Mouse (Mus musculus) hindbrain, postnatal 0 days (tissue): ENCODE results near the gene Lim2. TPM values are rescaled to one million over a fixed set of nuclear protein-coding genes. Genes with fewer than 3 reads are reported as not detected.
A peak's percentile ranks its signal among the peaks of the same experiment; 100 is the strongest.

ENCODE experiments used
- ATAC-seq: fragments of 200-750 bp; cut with Nextera tagmentation; 2 replicates; pipeline ENCODE4 v1.8.0; 2017; ENCODE audit warnings: mild to moderate bottlenecking, moderate TSS enrichment, moderate library complexity
- DNase-seq: peaks from one replicate; pipeline ENCODE4 v3.0.0-alpha.2; 2015; ENCODE audit warnings: low spot score
- H3K27ac ChIP-seq: fragments of 300-500 bp; sonication (generic); 2 replicates; pipeline ENCODE4 v1.5.1; 2014; ENCODE audit warnings: mild to moderate bottlenecking
- H3K27me3 ChIP-seq: fragments of 300-500 bp; sonication (generic); 2 replicates; pipeline ENCODE4 v1.6.1; 2014; ENCODE audit warnings: low read length, mixed read lengths; ENCODE audit not compliant: insufficient read depth
- H3K36me3 ChIP-seq: fragments of 300-500 bp; sonication (generic); 2 replicates; pipeline ENCODE4 v1.6.1; 2014; ENCODE audit warnings: low read length, mixed read lengths; ENCODE audit not compliant: insufficient read depth
- H3K4me1 ChIP-seq: fragments of 300-500 bp; sonication (generic); 2 replicates; pipeline ENCODE4 v1.6.1; 2014; ENCODE audit warnings: antibody characterized with exemption, low read length, mixed read lengths; ENCODE audit not compliant: insufficient read depth
- H3K4me2 ChIP-seq: fragments of 300-500 bp; sonication (generic); 2 replicates; pipeline ENCODE4 v1.6.1; 2014; ENCODE audit warnings: low read depth, mild to moderate bottlenecking, low read length, moderate library complexity, mixed read lengths
- H3K4me3 ChIP-seq: fragments of 300-500 bp; sonication (generic); 2 replicates; pipeline ENCODE4 v1.5.1; 2014; ENCODE audit warnings: low read length
- H3K9ac ChIP-seq: fragments of 300-500 bp; sonication (generic); replicated peaks from 2 replicates; pipeline ENCODE4 v1.6.1; 2014; ENCODE audit warnings: mild to moderate bottlenecking, low read length, moderate library complexity, mixed read lengths
- H3K9me3 ChIP-seq: fragments of 300-500 bp; sonication (generic); 2 replicates; pipeline ENCODE4 v1.6.1; 2016; ENCODE audit warnings: low read length, mixed read lengths
- CTCF ChIP-seq: IDR thresholded peaks from 2 replicates; pipeline ENCODE4 v1.5.1; 2016; ENCODE audit warnings: antibody characterized with exemption, control low read depth, low read depth
- WGBS: fragments of 180-500 bp; shearing (Covaris S2); extraction: QIAGEN DNeasy Blood & Tissue Kit; methylation state at CpG from one replicate; pipeline ENCODE4 v1.1.7; 2014; 5-methylcytosine and 5-hydroxymethylcytosine counted together
- microRNA-seq, 2 experiments: library from miRNA; unstranded; fragments of <30 nt; microRNA quantifications; one replicate each; pipeline ENCODE4; 2016
- polyA plus RNA-seq: library from polyadenylated mRNA; unstranded; fragments of >200 nt; fragmentation: Nextera tagmentation; extraction: Ambion mirVana; gene quantifications from 2 replicates; pipeline ENCODE4 v1.2.1, GENCODE M21; 2015
- total RNA-seq: library from RNA; depleted of rRNA; stranded (reverse); fragments of >200 nt; gene quantifications from 2 replicates; pipeline ENCODE4 v1.2.3, GENCODE M21; 2014; rRNA removed

Gene Lim2
- total and polyA plus RNA-seq, 2 experiments from 2014 or later, result not detected

DNA sequence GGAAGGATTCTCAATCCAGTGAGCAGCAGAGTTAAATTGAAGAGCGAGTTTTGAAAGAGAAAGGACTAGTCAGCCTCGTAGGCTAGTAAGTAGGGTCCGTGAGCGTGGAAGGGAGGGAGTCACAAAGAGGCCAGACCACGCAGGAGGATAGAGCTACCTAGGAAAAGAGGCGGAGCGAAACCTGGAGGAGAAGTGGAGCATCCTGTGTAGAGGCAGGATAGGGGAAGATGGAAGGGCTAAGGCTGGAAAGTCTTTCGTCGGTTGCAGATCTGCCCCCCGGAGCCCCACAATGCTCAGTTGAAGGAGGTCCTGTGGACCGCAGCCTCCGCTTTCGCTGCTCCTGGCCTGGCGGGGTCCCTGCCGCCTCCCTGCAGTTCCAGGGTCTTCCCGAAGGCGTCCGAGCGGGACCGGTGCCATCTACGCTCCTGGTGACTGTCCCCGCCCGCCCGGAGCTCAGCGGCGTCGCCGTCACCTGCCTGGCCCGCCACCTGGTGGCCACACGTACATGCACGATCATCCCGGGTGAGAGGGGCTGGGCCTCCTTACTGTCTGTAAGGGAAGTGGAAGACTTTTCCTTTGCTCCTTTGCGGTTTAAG, 38.7 kb downstream of the Lim2 start:
- under 1% methylated on average over 33 of the region's 33 CpGs for WGBS
- Histone ChIP-seq H3K4me3 (peak overlapping the region; percentile 35), H3K27ac (peak overlapping the region; percentile 62; the same call in 1 of the 2 replicates), H3K27me3 (no peaks in the 10 kb centered on the region), H3K4me2 (peak overlapping the region; percentile 59), H3K36me3 (no peaks in the 10 kb centered on the region), H3K4me1 (0 out of 2 replicates have a peak, but pooled peaks cover 4% of the 10 kb centered on the region), H3K9ac (peak overlapping the region; percentile 47), H3K9me3 (no peaks in the 10 kb centered on the region)
- ATAC-seq (peak; percentile 73), DNase-seq (peak; percentile 92)
- TF ChIP-seq CTCF, result peak; percentile 95

DNA sequence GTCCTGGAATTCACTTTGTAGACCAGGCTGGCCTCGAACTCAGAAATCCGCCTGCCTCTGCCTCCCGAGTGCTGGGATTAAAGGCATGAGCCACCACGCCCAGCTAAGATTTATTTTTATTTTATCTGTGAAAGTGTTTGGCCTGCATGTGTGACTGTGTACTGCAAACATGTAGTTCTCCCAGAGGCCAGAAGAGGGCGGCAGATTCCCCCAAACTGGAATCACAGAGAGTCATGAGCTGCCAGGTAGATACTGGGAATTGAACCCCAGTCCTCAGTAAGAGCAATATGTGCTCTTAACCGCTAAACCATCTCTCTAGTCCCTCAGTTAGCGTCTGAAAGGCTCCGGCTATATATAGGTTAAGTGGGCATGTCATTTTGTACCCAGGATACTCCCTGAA, 42.9 kb downstream of the Lim2 start:
- DNase-seq, result peak; percentile 55
- no peak overlapping the region for H3K4me3 ChIP-seq
- H3K9me3 ChIP-seq, result no peaks in the 10 kb centered on the region
- H3K4me2 ChIP-seq, result no peak overlapping the region
- H3K27me3 ChIP-seq, result no peaks in the 10 kb centered on the region
- no peak overlapping the region for H3K9ac ChIP-seq
- peak; percentile 70 for TF ChIP-seq CTCF
- 0 out of 2 replicates have a peak, but pooled peaks cover under 1% of the 10 kb centered on the region for H3K4me1 ChIP-seq
- no peak for ATAC-seq
- H3K27ac ChIP-seq, result no peak overlapping the region
- 0 out of 2 replicates have a peak, but pooled peaks cover 2% of the 10 kb centered on the region for H3K36me3 ChIP-seq
- WGBS, result 44% methylated on average over 8 of the region's 8 CpGs

DNA sequence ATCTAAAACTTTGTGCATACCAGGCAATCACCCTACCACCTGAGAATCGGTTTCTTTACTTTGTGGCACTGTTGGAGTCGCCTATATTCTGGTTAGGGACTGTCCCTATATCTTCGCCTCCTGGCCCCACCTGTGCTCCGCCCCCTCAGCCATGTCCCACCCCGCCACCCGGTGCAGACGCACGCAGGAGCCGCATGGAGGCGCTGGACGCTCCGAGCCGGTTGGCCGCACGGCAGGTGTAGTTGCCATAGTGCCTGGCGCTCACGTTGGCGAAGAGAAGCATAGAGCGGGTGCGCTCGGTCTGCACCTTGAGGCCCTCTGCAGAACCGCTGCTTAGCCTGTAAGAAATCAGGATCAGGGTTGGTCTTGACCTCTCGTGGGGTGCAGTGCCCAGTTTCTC, 48.2 kb downstream of the Lim2 start:
- DNase-seq (peak; percentile 41), ATAC-seq (peak; percentile 46; the same call in 1 of the 2 replicates)
- H3K27me3 ChIP-seq, result no peaks in the 10 kb centered on the region
- 22% methylated on average over 23 of the region's 23 CpGs for WGBS
- no peaks in the 10 kb centered on the region for H3K9me3 ChIP-seq
- no peak overlapping the region for H3K4me3 ChIP-seq
- TF ChIP-seq CTCF, result peak; percentile 56
- H3K9ac ChIP-seq, result no peak overlapping the region
- 0 out of 2 replicates have a peak, but pooled peaks cover 2% of the 10 kb centered on the region for H3K36me3 ChIP-seq
- H3K4me1 ChIP-seq, result no peaks in the 10 kb centered on the region
- no peak overlapping the region for H3K27ac ChIP-seq
- H3K4me2 ChIP-seq, result no peak overlapping the region

DNA sequence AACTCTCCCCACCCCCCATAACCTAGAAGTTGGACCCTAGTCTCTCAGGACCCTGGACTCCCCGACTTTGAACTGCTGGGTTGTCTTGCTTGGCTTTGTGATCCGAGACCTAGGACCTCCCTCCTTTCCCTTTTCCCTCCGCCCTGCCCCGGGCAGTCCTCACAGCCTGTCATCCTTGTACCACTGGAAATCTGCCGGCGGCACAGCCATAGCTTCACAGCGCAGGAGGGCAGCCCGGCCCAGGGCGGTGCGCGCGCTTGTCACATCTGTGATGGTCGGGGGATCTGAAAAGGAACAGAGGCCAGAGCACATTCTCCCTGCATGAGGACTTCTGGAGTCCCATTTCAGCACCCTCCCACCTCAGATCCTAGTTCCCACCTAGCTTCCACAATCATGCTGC, 48.9 kb downstream of the Lim2 start:
- Histone ChIP-seq H3K27me3 (no peaks in the 10 kb centered on the region), H3K9ac (no peak overlapping the region), H3K36me3 (0 out of 2 replicates have a peak, but pooled peaks cover 2% of the 10 kb centered on the region), H3K4me2 (no peak overlapping the region), H3K9me3 (no peaks in the 10 kb centered on the region), H3K4me1 (no peaks in the 10 kb centered on the region), H3K4me3 (no peak overlapping the region), H3K27ac (no peak overlapping the region)
- 19% methylated on average over 13 of the region's 13 CpGs for WGBS
- DNase-seq (no peak), ATAC-seq (no peak)
- no peak for TF ChIP-seq CTCF

GRCm38 (mm10) chr7:43481191-43481590, 53.7 kb downstream of the Lim2 start:
- H3K27me3 ChIP-seq, result no peaks in the 10 kb centered on the region
- 51% methylated on average over 3 of the region's 3 CpGs for WGBS
- H3K4me2 ChIP-seq, result no peak overlapping the region
- H3K36me3 ChIP-seq, result no peaks in the 10 kb centered on the region
- ATAC-seq (no peak), DNase-seq (no peak)
- TF ChIP-seq CTCF, result no peak
- no peak overlapping the region for H3K27ac ChIP-seq
- no peak overlapping the region for H3K9ac ChIP-seq
- no peaks in the 10 kb centered on the region for H3K9me3 ChIP-seq
- H3K4me3 ChIP-seq, result no peak overlapping the region
- H3K4me1 ChIP-seq, result peaks cover 6% of the 10 kb centered on the region; the same call in 1 of the 2 replicates

- H3K27me3 ChIP-seq, result no peaks in the 10 kb centered on the region
- H3K4me3 ChIP-seq, result no peak overlapping the region
- H3K36me3 ChIP-seq, result no peaks in the 10 kb centered on the region
- no peak overlapping the region for H3K9ac ChIP-seq
- no peak for TF ChIP-seq CTCF
- H3K4me1 ChIP-seq, result peaks cover 6% of the 10 kb centered on the region; the same call in 1 of the 2 replicates
- H3K4me2 ChIP-seq, result no peak overlapping the region
- DNase-seq (peak; percentile 63), ATAC-seq (peak; percentile 79)
- WGBS, result 34% methylated on average over 8 of the region's 8 CpGs
- no peaks in the 10 kb centered on the region for H3K9me3 ChIP-seq
- H3K27ac ChIP-seq, result no peak overlapping the region
Observed at GRCm38 (mm10) chr7:43482090-43482716, 54.7 kb downstream of the Lim2 start.

DNA sequence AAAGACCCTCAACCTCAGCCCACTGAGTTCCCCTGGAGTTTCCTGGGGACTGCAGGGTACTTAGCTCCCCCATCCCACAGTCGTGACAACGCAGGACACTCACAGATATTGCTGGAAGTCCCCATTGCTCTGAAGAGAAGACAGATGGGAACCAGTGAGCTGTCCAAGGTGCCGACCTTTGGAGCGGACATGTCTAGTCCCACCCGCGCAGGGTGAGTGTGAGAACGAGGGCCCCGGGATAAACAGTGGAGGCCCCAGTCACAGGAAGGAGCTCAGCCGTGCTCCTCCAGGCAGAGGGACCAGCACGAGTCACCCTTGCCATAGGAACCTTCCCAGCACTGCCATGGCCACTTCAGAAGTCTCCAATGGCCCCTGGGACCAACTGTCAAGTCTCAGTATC, 55.8 kb downstream of the Lim2 start:
- ATAC-seq, result no peak
- no peak overlapping the region for H3K4me3 ChIP-seq
- 31% methylated on average over 10 of the region's 10 CpGs for WGBS
- no peaks in the 10 kb centered on the region for H3K27me3 ChIP-seq
- H3K4me2 ChIP-seq, result no peak overlapping the region
- TF ChIP-seq CTCF, result no peak
- H3K9me3 ChIP-seq, result no peaks in the 10 kb centered on the region
- peaks cover 6% of the 10 kb centered on the region; the same call in 1 of the 2 replicates for H3K4me1 ChIP-seq
- H3K36me3 ChIP-seq, result no peaks in the 10 kb centered on the region
- no peak overlapping the region for H3K9ac ChIP-seq
- no peak for DNase-seq
- no peak overlapping the region for H3K27ac ChIP-seq

Small RNA genes lying within 50 kb of the gene (microRNA-seq; reads per million reads assigned to microRNA genes)
- 0.53 to 1.4 reads per million in 2 experiments for gene Mir7051

Other genes with a start within 250 kb of the Lim2 start
- gene Zfp715, start 114.4 kb upstream of the Lim2 start, total RNA-seq, result 14.3 and 21.2 TPM in 2 replicates
- gene Zfp715, start 114.4 kb upstream of the Lim2 start, polyA plus RNA-seq, result 11.8 and 13.4 TPM in 2 replicates
- not detected in 2 replicates for gene Siglecf, start 76.3 kb upstream of the Lim2 start, total RNA-seq
- gene Siglecf, start 76.3 kb upstream of the Lim2 start, polyA plus RNA-seq, result 0.26 and 0.30 TPM in 2 replicates
- gene Siglecg, start 19.5 kb upstream of the Lim2 start, total RNA-seq, result 0.22 TPM in 1 of 2 replicates, not detected in the other
- gene Siglecg, start 19.5 kb upstream of the Lim2 start, polyA plus RNA-seq, result not detected in 2 replicates
- gene Nkg7, start 9.4 kb downstream of the Lim2 start, total RNA-seq, result not detected in 2 replicates
- 0.28 TPM in 1 of 2 replicates, not detected in the other for gene Nkg7, start 9.4 kb downstream of the Lim2 start, polyA plus RNA-seq
- gene Cldnd2, start 13.1 kb downstream of the Lim2 start, total RNA-seq, result not detected in 2 replicates
- not detected in 2 replicates for gene Cldnd2, start 13.1 kb downstream of the Lim2 start, polyA plus RNA-seq
- 42.1 and 42.9 TPM in 2 replicates for gene Etfb, start 16.4 kb downstream of the Lim2 start, total RNA-seq
- gene Etfb, start 16.4 kb downstream of the Lim2 start, polyA plus RNA-seq, result 148 and 149 TPM in 2 replicates
- 2.6 TPM in 1 of 2 replicates, not detected in the other for gene Gm45233, start 16.5 kb downstream of the Lim2 start, total RNA-seq
- 0.43 and 0.83 TPM in 2 replicates for gene Gm45233, start 16.5 kb downstream of the Lim2 start, polyA plus RNA-seq
- 15.8 and 20.1 TPM in 2 replicates for gene Vsig10l, start 35.5 kb downstream of the Lim2 start, total RNA-seq
- gene Vsig10l, start 35.5 kb downstream of the Lim2 start, polyA plus RNA-seq, result 23.1 and 25.8 TPM in 2 replicates
- gene Iglon5, start 62.4 kb downstream of the Lim2 start, total RNA-seq, result 64.7 and 69.9 TPM in 2 replicates
- gene Iglon5, start 62.4 kb downstream of the Lim2 start, polyA plus RNA-seq, result 8.0 and 8.6 TPM in 2 replicates
- 0.05 TPM in 1 of 2 replicates, not detected in the other for gene 4931406B18Rik, start 78.3 kb downstream of the Lim2 start, total RNA-seq
- not detected in 2 replicates for gene 4931406B18Rik, start 78.3 kb downstream of the Lim2 start, polyA plus RNA-seq
- 1.4 and 2.0 TPM in 2 replicates for gene Cd33, start 116.8 kb downstream of the Lim2 start, total RNA-seq
- gene Cd33, start 116.8 kb downstream of the Lim2 start, polyA plus RNA-seq, result 1.8 and 2.0 TPM in 2 replicates
- 8.0 and 8.3 TPM in 2 replicates for gene Zfp658, start 134.6 kb downstream of the Lim2 start, total RNA-seq
- 2.5 and 3.3 TPM in 2 replicates for gene Zfp658, start 134.6 kb downstream of the Lim2 start, polyA plus RNA-seq
- 10.8 and 11.6 TPM in 2 replicates for gene Zfp719, start 151.9 kb downstream of the Lim2 start, total RNA-seq
- gene Zfp719, start 151.9 kb downstream of the Lim2 start, polyA plus RNA-seq, result 4.7 and 5.3 TPM in 2 replicates
- gene Zfp819, start 179.5 kb downstream of the Lim2 start, total RNA-seq, result 1.0 TPM in 1 of 2 replicates, not detected in the other
- gene Zfp819, start 179.5 kb downstream of the Lim2 start, polyA plus RNA-seq, result 0.40 and 0.62 TPM in 2 replicates
- gene Ceacam18, start 207.0 kb downstream of the Lim2 start, total RNA-seq, result not detected in 2 replicates
- 0.08 TPM in 1 of 2 replicates, not detected in the other for gene Ceacam18, start 207.0 kb downstream of the Lim2 start, polyA plus RNA-seq
- gene Siglece, start 232.5 kb downstream of the Lim2 start, total RNA-seq, result not detected in 2 replicates
- gene Siglece, start 232.5 kb downstream of the Lim2 start, polyA plus RNA-seq, result 0.40 and 0.48 TPM in 2 replicates
- 32.4 and 36.4 TPM in 2 replicates for gene Ctu1, start 244.3 kb downstream of the Lim2 start, total RNA-seq
- gene Ctu1, start 244.3 kb downstream of the Lim2 start, polyA plus RNA-seq, result 14.5 and 14.7 TPM in 2 replicates